Mouse (Mus musculus) embryo, embryonic 9.5 days (tissue): ENCODE measurements around the gene Zfhx2.
"Not testable (repeated sequence)": the region's sequence is repeated elsewhere in the genome, so short reads cannot be mapped to it uniquely, and the experiment has no call there.

Experiments
- DNase-seq: peaks from one replicate; pipeline ENCODE4 v3.0.0-alpha.2; 2017; ENCODE audit errors: extremely low spot score

Gene Zfhx2

DNA sequence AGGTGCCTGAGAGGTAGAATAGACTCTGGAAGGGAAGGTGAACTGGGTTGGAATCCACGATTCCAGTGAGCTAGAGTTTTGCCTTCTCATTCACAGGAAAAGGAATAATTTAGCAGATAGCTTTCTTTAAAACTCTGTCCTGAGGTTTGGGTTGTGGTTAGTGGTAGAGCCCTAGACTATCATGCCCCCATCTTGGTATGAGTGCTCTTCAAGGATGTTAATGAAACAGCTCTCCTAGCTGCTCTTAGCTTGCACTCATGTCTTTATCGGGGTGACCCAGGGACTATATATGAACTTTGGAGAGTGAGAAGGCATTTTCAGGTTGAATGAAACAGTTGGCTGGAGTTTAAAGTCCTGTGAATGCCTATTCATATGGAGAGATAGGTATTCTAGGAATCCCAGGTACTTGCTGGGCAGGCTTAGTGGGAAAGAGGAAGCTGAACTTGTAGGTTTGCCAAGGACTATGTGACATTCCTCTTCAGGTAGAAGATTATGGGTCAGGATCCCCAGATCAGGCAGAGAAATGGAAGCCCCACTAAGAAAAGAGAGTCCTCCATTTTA, 44.1 kb downstream of the Zfhx2 start:
- no peak for DNase-seq

DNA sequence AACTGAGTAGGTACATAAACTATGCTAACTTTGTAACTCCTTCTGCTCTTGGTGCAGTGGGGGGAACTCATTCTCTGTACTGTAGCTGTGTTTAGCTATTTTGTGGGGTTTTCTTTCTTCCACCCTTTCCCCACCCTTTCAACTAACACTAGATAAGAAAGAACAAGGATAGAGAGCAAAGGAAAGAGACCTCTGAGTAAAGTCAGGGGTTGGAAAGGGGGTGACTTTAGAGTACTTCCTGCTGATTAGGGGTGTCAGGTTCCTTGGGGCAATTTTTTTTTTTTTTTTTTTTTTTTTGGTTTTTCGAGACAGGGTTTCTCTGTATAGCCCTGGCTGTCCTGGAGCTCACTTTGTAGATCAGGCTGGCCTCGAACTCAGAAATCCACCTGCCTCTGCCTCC, 48.4 kb downstream of the Zfhx2 start:
- not testable (repeated sequence) for DNase-seq

DNA sequence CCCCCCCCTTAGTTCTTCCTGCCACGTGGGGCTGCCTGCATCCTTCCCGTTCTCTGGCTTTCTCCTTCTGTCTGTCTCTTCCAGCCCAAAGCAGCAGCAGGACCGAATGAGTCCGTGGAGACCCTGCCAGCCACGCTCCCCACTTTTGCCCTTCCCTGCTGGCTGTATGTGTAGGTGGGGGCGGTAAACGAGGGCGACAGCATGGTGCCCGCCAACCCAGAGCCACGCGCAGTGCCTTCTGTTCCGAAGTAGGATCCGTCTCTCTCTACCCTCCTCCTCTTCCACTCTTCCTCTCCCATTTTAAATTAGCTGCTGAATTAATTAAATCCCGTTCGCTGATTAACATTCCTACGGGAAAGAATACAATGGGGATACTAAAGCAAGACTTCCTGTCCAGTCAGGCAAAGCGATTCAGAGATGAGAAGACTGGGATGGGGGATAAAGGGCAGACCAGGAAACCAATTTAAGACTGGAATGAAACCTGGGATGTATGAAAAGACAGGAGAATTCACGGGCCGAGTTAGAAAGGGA, 59.4 kb downstream of the Zfhx2 start:
- DNase-seq = no peak

DNA sequence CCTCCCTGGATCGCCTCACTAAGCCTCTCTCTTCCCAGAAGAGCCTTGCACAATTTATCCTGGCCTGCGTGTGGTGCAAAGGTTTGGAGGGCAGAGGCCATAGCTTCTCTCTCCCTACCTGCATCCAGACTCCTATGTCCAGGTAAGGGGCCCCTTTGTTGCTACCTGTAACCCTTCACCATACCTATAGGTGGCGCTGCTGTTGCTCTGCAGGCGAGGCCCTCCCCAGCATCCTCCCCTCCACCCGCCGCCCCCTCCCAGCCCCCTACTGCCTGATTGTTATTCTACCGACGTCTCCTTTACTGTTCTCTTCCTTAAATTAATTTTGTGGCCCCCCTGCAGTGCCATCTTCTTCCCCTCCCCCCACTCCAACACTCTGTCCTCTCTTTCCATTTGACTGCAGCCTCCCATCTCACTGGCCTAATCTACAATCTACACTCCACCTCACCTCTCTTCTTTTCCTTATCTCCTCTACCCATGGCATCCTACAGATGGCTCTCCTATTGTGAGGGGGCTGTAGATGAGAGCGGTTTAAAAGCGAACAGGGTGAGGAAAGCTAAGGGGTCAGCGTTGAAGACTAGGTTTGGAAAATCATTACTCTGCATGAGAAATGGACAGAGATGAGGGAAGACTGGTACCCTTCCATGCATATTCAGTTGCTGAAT, 63.0 kb downstream of the Zfhx2 start:
- peak; percentile 29 for DNase-seq

DNA sequence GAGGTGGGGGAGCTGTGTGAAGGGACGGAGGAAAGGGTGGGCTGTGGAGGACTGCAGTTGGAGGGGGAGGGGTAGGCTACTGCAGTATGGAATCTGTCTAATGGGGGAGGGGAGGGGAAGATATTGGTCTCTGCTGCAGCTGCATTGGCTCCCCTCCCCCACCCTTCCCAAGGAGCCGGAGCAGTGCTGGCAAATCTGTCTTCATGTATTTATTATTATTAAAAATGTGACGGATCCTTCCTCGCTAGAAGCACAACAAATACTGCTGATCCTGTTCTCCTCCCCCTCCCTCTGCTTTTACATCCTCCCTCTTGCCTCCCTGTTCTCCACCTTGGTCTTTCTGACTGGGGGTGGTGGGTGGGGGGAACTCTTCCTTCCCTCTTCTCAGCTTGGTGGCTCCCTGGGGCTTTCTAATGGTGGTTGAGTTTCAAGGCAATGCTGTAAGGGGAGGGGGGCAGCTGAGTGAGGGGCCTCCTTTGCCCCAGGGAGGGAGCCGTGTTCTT, 63.7 kb downstream of the Zfhx2 start:
- peak; percentile 30 for DNase-seq

DNA sequence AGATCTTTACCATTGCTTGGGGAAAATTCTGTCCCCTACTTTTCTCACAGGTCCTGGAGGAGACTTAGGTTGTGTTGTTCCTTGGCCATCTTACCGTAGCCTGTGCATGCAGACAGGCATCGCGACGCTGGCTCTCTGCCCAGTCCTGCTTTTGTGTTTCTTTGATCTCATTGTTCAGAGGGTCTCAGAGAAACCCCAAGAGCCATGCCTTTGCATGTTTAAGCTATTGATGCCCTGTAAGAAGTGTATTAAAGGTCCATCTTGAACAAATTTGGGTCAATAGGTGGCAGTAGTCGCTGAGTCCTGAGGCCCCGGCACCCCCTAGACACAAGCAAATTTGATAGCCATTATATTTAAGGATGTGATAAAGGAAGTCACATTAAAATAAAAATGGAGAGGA, 64.5 kb downstream of the Zfhx2 start:
- DNase-seq = peak; percentile 10

DNA sequence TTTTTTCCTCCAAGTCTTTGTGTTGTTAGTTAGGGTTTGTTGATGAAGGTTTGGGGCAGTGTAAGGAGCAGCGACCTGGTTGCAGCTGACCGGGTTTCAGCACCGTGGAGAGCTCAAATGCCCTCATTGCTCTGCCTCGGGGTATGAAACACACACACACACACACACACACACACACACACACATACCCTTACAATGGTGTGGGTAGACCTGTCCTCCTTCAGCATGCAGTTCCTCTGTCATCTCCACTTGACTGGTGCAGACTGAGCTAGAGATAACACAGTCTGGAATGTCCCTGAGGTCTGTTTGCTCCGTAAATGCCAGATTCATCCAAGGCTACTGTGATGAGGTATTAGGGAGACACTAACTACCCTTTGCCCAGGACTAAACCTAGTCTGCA, 64.9 kb downstream of the Zfhx2 start:
- DNase-seq = peak; percentile 53

DNA sequence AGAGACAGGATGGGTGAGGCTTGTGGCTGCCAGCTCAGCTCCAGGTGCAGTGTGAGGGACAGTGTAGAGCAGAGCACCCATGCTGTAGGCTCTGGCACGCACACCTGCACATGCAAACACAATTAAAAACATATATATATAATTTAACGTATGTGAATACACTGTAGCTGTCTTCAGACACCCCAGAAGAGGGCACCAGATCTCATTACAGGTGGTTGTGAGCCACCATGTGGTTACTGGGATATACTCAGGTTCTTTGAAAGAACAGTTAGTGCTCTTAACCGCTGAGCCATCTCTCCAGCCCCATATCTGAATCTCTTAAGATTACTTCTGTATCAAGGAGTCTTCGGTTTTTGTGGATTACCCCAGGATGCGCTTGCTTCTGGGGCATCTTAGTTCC, 66.6 kb downstream of the Zfhx2 start:
- no peak for DNase-seq

DNA sequence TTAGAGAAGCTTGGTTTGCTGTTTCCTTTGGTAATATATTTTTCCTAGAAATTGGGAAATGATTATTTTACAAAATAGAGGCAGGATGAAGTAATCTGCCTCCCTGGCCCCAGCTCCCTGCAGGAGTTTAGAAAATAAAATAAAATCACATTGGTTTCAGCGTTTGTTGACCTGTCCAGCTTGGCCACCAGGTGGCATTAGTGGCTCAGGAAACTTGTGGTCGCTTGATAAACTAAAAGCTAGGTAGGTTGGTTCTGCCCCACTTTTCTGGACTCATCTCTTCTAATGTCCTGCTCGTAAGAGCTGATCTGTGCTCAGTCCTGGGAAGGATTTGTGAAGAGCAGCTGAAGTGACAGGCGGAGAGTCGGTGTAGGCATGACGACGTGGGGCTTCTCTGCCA, 67.9 kb downstream of the Zfhx2 start:
- DNase-seq = peak; percentile 57

DNA sequence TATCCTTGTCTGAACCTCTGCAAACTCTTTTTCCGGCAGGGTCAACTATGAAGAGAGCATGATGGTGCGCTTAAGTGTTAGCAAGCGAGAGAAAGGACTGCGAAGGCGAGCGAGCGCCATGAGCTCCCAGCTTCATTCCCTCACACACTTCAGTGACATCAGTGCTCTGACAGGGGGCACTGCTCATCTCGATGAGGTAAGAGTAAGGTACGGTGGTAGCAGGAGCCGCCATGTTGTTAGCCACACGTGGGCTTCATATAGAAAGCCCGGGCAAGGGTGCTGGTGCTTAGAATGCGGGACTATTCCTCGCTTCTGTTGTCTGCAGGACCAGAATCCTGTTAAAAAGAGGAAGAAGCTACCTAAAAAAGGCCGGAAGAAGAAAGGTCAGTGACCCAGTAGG, 69.1 kb downstream of the Zfhx2 start:
- no peak for DNase-seq

DNA sequence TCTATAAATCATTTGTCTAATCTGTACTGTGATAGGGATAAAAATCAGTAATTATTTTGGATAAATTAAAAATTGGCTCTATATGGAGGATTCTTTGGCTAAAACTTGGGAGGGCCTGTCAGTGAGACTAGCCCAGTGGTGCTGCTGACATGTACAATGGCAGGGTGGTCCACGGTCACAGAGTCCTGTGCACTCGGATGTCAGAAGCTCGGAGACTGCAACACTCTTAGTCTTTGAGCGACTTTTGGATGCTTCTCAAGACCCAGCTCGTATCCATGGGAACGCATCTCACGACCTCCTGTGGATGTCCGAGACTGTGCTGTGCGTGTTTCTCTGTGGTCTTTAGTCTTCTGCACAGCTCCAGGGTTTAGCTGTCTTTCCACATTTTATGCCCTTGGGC, 71.7 kb downstream of the Zfhx2 start:
- no peak for DNase-seq

DNA sequence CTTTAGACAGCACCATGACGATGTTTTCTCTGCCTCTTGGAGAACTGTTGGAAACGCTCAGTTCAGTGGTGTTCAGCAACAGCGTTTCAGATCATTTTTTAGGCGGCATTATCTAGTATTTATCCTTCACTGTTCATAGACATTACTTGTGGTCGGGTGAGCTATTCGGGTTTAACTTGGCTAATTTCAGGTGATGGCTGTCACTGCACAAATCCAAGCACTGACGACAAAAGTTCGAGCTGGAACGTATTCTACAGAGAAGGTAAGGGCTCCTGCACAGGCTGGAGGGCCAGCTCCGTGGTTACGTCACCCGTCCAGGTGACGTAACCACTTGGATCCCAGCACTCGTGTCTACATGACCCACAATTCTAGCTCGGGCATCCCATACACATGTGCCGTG, 75.2 kb downstream of the Zfhx2 start:
- no peak for DNase-seq

DNA sequence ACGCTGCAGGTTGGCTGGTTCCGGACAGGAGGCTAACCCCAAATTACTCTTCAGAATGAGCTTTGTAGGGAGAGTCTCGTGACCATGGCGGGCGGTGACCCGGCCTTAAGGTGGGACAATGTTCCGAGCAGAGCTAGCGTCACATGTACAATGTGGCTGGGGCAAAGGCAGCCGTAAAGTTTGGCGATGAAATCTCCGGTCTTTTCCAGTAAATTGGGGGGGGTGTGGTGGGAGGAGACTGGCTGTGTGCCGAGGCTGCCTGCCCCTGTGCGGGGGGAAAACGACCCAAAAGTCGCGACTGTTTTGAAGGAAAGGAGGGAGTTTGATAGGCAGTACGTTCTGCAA, 76.4 kb downstream of the Zfhx2 start:
- no peak for DNase-seq

DNA sequence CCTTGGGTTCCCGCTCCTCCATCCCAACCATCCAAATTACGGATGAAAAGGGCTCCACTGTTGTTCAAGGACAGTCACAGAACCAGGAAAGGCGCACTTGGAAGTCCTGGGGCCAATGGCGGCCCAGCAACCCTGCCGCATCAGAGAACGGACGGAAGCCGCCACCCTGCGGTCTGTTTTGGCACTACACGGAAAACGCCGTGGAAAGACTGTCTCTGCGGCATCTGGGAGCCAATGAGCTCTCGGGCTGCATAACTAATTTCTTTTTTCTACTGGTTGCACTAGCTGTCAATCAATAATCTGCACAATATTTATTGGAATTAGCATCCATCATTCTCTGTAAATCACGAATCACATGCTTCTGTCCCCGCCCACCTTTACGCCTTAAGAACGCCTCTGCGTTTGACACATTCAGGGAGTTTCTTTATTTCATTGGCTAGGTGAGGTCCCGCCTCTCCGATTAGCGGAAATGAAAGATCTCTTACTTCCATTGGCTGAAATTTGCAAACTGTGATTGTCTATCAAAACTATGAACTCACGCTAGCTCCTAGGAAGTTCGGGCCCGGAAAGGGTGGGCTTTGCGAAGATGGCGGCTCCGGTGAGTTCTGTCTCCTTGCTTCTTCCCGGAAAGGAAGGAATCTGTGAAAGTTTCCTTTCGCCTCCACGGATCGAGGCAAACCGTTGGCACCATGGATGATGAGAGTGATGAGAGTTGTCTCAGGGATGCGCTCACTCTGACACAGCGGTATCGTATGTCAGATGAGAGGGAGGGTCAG, 76.9 kb downstream of the Zfhx2 start, which contains the start of gene Ngdn:
TSS of gene Ngdn (plus strand) at position 464 of the 776 bp plus-strand sequence.
- DNase-seq = peak; percentile 98

DNA sequence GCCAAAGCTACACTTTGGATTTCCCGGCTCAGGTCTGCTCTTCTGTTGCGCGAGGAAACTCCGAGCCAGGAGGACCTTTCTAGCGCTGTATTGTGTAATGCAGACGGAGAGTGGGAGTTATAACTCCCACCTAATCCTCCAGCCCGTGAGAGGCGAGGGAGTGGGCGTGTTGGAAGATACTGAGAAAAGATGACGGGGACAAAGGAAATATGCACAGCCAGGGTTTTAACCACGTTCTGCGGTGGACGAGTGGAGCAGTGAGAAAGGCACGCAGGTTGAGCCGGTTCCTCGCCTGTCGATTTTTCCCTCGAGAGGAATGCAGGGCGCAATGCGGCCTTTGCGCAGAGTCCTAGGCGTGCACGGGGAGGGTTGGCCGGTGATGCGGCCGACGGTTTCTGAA, 77.5 kb downstream of the Zfhx2 start:
- DNase-seq = no peak

DNA sequence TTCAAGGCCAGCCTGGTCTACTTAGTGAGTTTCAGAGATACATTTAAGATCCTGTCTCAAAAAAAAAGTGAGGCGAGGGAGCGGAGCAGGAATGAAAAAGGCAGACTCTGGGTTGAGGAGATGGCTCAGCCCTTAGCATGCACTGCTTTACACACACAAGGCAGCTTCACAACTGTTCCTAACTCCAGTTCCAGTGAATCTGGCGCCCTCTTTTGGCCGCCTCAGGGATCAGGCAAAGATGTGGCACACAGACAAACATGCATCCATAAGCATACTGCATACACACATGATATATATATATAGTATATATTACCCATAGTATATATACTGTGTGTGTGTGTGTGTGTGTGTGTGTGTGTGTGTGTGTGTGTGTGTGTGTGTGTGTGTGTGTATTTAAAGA, 81.0 kb downstream of the Zfhx2 start:
- no peak for DNase-seq
